Mouse (Mus musculus) central nervous system, embryonic 11.5 days (tissue): ENCODE measurements around the gene Pgm2l1. TPM values are rescaled to one million over a fixed set of nuclear protein-coding genes. Genes with fewer than 3 reads are reported as not detected.

Experiments used
- polyA plus RNA-seq: library from polyadenylated mRNA; depleted of rRNA; stranded (reverse); fragments of >200 nt; gene quantifications from 2 replicates; pipeline ENCODE4 v1.2.3, GENCODE M21; 2012; rRNA removed

Pgm2l1 gene
- 15.7 and 15.9 TPM in 2 replicates for polyA plus RNA-seq

DNA sequence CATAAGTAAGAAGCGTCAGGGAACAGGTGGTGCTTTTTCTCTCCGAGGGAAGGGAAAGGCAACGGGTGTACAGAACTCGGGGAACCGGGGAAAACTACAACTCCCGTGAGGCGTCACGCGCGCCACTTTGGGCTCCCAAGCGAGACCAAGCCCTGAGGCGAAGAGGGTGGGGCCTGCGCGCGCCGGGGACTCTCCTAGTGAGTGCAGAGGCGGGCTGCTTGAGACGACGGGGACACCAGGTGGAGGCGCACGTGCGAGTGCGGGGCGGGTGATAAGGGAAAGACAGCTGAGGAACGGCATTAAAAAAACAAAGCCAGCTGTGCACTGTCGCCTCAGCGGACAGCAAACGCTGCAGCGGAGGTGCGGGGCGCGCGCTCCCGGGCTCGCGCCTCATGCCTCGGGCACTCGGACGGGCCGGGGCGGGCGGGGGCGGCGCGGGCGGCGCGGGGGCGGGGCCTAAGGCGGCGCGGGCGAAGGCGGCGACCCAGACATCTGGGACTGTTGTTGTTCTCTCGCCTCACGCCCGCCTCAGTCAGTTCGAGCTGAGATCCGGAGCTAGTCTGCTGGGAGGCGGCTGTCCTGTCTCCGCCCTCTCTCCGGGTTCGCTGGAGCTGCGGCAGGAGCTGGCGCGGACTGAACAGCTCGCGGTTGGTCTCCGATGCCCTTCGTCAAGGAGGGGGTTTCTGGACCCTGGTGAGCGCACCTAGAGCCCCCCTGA lies at the start of gene Pgm2l1:
Gene Pgm2l1 (plus strand): TSS at position 237 of the 718 bp plus-strand sequence.

GRCm38 (mm10) chr7:100285383-100285782 lies 58.2 kb downstream of the Pgm2l1 start, which contains the start of gene P4ha3:
TSS of gene P4ha3 (plus strand) at chr7:100285520.

Other genes starting within 250 kb of the Pgm2l1 start
- gene Rnf169, start 246.9 kb upstream of the Pgm2l1 start, polyA plus RNA-seq = 11.5 and 13.7 TPM in 2 replicates
- gene Chrdl2, start 221.2 kb upstream of the Pgm2l1 start, polyA plus RNA-seq = 0.16 and 0.87 TPM in 2 replicates
- gene Pold3, start 105.8 kb upstream of the Pgm2l1 start, polyA plus RNA-seq = 75.3 and 121 TPM in 2 replicates
- gene Lipt2, start 68.1 kb upstream of the Pgm2l1 start, polyA plus RNA-seq = 8.4 and 13.0 TPM in 2 replicates
- 2.2 and 10.8 TPM in 2 replicates for gene Kcne3, start 50.9 kb upstream of the Pgm2l1 start, polyA plus RNA-seq
- gene P4ha3, start 58.1 kb downstream of the Pgm2l1 start, polyA plus RNA-seq = 5.5 and 13.0 TPM in 2 replicates
- gene C2cd3, start 144.8 kb downstream of the Pgm2l1 start, polyA plus RNA-seq = 28.2 and 37.5 TPM in 2 replicates
- 84.2 and 106 TPM in 2 replicates for gene Ppme1, start 144.9 kb downstream of the Pgm2l1 start, polyA plus RNA-seq
- 0.08 TPM in 1 of 2 replicates, not detected in the other for gene Ucp3, start 245.6 kb downstream of the Pgm2l1 start, polyA plus RNA-seq